Mouse (Mus musculus) ES-E14 (cell line): ENCODE data around the gene Dock9.

Experiments used
- CHD2 ChIP-seq: IDR thresholded peaks from 2 replicates; pipeline ENCODE4 v1.6.1; 2014; ENCODE audit warnings: mild to moderate bottlenecking, low read depth, low read length, inconsistent platforms
- HCFC1 ChIP-seq: IDR thresholded peaks from 2 replicates; pipeline ENCODE4 v1.6.1; 2012; ENCODE audit warnings: low read length, inconsistent platforms, borderline replicate concordance; ENCODE audit not compliant: insufficient read depth
- MAFK ChIP-seq: IDR thresholded peaks from 2 replicates; pipeline ENCODE4 v1.6.1; 2014; ENCODE audit warnings: mild to moderate bottlenecking, low read depth, low read length, inconsistent platforms; ENCODE audit not compliant: insufficient read depth
- ZC3H11A ChIP-seq: IDR thresholded peaks from 2 replicates; pipeline ENCODE4 v1.6.1; 2012; ENCODE audit warnings: low read depth, mild to moderate bottlenecking, inconsistent platforms, low read length, borderline replicate concordance

- TF ChIP-seq MAFK (no peak), CHD2 (no peak), ZC3H11A (no peak), HCFC1 (no peak)
These were observed 230.8 kb downstream of the Dock9 start for GRCm38 (mm10) chr14:121566794-121567201.
